Mouse (Mus musculus): Measurements from ENCODE around the gene Gpat3. TPM values are rescaled to one million over a fixed set of nuclear protein-coding genes. Genes with fewer than 3 reads are reported as not detected.

Gene Gpat3
- total RNA-seq, 2 experiments from 2014 or later = 24.4 to 25.2 TPM

DNA sequence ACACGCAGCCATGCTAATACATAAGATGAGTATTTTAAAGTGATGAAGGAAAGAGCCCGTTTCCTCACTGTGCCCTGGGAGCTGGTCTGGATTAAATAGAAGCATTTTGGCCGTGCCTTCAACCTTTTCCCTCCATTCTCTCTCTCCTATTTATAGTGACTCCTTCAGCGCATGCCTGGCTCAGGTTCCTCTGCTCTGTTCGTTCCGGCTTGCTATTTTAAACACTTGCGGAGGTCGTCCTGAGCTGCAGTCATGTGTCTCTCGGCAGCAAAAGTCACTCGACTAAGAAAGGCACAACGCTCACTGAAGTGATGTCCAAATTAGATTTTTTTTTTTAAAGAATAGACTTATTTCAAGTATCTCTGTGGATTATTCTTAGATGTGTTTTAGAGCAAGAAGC lies 64.2 kb downstream of the Gpat3 start:
- intact Hi-C loops (cut with DNase I) = loop anchor here (5.0 to 10.0 kb wide), 2 partner anchors 47 to 365 kb away; no protein-coding TSS in a partner anchor
- peak; percentile 3 for DNase-seq (ENCODE audit: low spot score)

DNA sequence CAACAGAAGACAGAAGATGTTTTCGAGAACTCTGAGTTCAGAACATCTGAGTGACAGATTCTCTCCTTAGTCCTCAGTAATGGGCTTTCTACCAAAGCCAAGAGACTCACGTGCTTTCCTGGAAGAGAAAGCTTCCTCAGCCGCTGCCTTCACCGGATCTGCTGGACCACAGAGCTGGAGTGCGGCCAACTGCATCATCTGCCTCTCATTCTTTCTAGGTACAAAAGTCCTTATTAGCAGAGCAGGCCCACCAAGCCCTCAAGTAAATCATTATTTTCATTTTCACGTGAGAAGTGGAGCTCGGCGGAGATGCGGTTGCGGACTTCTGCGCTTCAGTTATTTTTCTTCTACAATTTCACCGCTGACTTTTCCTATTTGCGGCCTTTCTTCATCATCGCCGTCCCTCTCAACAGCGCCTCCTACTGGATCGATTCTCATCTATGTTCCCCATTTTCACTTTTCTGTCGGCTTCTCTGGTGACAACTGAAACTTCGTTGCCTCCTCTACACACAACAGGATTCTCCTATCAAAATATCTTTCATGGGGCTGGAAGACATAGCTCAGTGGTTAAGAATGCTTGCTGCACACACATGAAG lies 66.1 kb downstream of the Gpat3 start:
- DNase-seq (ENCODE audit: low spot score) = no peak
- intact Hi-C loops (cut with DNase I) = loop anchor here (10.0 kb wide), 1 partner anchor 367 kb away; no protein-coding TSS in a partner anchor

DNA sequence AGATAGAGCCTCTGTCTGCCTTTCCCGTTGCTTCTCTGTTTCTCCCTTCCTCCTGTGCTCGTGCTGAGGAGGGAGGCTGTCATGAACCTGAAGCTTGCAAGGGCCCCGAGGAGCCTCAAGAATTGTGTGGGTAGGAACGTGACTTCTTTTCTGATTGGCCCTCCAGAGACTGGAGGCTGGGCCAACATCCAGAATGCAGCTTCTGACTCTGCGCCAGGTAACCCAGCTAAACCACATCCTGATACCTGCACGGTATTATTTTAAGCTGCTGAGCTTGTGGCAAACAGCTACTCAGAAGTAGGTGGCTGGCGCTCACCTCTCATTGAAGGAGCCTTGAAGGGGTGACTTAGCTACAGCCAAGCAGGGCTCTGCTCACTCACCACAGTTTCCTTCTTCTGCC lies 66.9 kb downstream of the Gpat3 start:
- intact Hi-C loops (cut with DNase I) = loop anchor here (10.0 kb wide), 1 partner anchor 368 kb away; no protein-coding TSS in a partner anchor
- DNase-seq (ENCODE audit: low spot score) = no peak

DNA sequence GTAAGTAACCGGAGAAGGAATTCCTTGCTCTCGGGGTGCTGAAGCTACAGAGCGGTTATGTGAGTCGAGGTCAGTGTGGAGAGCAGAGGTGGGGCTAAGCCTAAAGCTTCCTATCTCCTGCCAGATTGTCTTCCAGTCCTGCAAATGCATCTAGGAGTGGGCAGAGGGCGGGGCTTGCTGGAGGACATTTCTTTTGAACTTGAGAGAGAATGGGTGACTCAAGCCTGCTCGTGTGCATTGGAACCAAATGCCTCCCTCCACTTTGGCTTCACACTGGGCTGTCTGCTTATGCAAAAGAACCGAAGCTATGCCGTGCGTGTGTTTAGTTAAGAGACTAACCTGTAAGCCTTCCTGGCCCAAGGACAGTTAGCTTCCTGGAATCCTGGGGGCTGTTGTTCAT lies 67.8 kb downstream of the Gpat3 start:
- no peak for DNase-seq (ENCODE audit: low spot score)
- intact Hi-C loops (cut with DNase I) = loop anchor here (10.0 kb wide), 1 partner anchor 368 kb away; no protein-coding TSS in a partner anchor

DNA sequence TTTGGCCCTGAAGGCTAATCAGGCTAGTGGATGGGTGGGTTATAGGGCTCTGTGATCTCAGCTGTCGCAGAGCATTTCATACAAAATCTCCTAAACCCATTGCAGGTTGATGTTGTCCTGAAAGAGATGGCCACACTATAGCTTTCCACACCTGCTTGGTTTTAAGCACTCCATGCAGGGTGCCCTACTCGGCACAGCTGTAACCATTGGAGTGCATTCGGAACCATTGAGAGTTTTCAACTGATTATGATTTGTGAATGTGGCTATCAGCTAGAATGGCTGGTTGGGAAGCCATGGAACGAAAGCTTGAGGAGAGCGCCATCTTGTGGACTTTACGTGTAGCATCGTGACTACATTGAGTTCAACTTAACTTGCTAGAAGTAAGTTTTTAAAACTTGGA lies 69.5 kb downstream of the Gpat3 start:
- intact Hi-C loops (cut with DNase I) = loop anchor here (1.0 to 10.0 kb wide), 3 partner anchors 89 to 370 kb away; partner anchors contain the start of gene Coq2
- no peak for DNase-seq (ENCODE audit: low spot score)

DNA sequence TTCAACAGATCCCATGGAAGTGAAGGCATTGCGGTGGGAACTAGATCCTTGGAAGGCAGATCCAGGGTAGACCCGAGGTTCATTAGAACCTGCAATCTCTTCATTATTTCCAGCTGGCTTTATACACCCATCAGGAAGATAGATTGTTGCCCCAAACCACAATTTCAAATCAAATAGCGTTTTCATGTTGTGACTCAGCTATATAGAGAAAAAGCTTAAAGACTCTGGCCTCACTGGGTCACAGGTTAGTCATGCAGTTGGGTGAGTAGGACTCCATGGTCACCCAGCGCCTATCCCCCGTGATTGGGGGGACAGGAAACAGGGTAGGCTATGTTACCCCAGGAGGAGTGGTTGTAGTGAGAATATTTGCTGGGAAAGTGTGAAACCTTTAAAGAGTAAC lies 69.9 kb downstream of the Gpat3 start:
- no peak for DNase-seq (ENCODE audit: low spot score)
- intact Hi-C loops (cut with DNase I) = loop anchor here (1.0 to 10.0 kb wide), 3 partner anchors 89 to 371 kb away; partner anchors contain the start of gene Coq2

DNA sequence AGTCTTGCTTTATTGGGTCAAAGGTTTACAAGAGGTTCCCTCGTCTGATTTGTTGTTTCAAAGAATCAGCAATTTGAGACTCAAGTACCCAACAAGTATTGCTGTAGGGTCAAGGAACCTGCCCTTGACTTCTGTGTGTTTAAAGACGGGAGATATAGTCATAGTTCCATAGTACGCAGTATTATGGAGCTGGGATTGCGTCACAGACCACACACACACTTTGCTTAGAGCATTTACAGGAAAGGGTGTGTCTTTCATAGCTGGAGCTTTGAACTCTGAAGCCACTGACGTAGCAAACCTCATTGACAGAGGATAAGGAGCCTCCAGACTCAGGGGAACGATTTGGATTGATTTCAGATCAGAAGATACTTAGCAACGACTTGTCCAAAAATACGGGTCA lies 70.9 kb downstream of the Gpat3 start:
- intact Hi-C loops (cut with DNase I) = loop anchor here (10.0 kb wide), 1 partner anchor 372 kb away; no protein-coding TSS in a partner anchor
- DNase-seq (ENCODE audit: low spot score) = no peak

DNA sequence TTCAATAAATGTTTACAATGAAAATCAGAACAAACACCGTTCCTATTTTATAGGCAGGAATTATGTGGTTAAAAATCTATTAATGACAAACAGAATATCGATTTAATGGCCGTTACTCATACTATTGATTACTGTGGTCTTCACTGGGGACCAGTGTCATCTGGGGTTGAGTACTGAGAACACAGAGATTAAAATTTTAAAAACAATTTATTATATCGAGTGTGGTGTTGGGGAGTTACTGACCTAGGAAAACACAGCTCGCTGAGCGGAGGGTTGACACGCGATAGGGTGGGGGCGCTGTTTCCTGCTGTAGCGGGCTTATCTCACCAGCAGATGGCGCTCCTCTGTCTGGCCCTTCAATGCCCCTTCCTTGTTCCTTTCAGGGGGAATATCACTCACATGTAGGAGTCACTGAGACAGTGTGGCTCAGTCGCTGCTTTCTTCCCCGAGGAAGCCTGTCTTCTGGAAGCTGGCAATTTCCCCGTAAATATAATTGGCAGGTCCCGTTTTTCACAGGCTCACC lies 71.8 kb downstream of the Gpat3 start:
- no peak for DNase-seq (ENCODE audit: low spot score)
- intact Hi-C loops (cut with DNase I) = loop anchor here (10.0 kb wide), 1 partner anchor 373 kb away; no protein-coding TSS in a partner anchor

DNA sequence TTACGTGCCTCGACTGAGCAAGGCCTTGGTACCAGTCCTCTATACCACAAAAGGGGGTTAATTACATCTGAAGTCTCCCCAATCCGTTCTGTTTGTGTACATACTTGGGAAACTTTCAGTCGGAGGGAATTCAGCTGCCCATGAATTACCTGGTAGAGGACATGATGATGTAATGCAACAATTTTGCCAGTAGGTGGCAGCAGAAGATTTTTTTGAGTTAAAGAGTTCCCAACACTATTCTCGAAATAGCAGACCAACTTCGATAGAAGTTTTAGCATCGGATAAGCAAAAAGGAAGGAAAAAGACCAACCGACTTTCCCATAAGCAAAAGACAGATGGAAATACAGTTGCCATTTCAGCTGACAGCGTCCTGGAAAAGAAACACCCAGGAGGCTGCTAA lies 73.6 kb downstream of the Gpat3 start:
- intact Hi-C loops (cut with DNase I) = loop anchor here (2.0 to 10.0 kb wide), 2 partner anchors 374 to 750 kb away; no protein-coding TSS in a partner anchor
- no peak for DNase-seq (ENCODE audit: low spot score)

DNA sequence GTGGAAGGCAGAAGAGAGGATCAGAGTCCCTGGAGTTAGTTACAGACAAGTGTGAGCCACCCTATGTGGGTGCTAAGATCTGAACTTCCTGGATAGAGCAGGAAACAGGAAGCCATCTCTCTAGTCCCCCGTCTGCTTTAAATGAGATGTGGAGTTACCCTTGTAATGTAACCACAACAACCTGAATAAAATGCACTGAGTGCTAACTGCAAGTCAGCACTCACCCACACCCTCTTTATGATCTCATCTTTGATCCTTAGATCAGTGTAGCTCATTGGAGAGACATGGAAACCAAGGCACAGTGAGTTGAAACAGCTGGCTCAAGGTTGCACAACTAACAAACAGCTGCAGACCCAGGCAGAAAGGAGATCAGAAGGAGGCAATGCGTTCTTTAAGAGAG lies 84.2 kb downstream of the Gpat3 start:
- intact Hi-C loops (cut with DNase I) = no loop called here

DNA sequence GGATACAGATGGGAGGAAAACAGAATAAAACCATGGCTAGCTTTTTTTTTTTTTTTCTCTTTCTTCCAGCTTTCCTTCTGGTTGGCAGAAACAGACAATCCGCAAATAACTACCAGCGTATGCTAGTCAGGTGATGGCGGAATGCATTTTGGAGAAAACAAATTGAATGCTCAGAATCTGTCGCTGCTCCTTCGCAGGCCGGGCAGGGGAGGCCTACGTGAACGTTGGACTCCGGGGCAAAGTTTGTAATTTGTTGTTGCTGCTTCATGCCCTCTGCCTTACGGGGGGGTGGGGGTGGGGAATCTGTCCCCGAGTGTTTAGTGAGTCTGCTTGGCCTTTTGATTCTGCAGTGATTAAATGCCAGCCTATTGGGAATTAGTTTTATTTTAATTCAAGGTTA lies 98.2 kb downstream of the Gpat3 start:
- no peak for DNase-seq (ENCODE audit: low spot score)
- intact Hi-C loops (cut with DNase I) = no loop called here

More for the DNA sequence above, 84.2 kb downstream of the Gpat3 start:
- no peak for DNase-seq (ENCODE audit: low spot score)

DNA sequence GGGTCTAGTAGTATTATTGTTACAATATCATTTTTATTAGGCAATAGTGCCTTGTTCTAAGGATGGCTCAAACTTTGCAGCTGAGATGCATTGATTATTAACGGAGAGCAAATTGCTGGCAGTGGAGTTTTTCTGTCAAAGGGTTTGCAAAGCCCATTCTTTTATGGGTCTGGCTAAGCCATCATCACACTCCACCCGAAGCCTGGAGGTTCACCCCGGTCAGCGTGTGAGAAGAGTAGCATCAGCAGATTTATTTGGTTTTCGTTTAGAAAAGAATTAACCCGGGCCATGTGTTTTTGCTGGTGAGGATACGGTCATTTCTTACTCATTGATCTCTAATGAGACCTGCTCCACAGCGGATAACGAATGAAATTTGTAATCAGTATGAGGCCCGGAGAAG lies 99.8 kb downstream of the Gpat3 start:
- intact Hi-C loops (cut with DNase I) = no loop called here
- DNase-seq (ENCODE audit: low spot score) = no peak

Other genes starting within 250 kb of the Gpat3 start
- gene Coq2, start 170.6 kb upstream of the Gpat3 start, total RNA-seq (2021) = 10 to 100 TPM; 87.9 to 88.9 TPM
- 1 to 10 TPM in 1 of 2 experiments, under 1 TPM in 1; 0.89 to 1.0 TPM for gene Hpse, start 126.0 kb upstream of the Gpat3 start, total RNA-seq (2021)
- 1 to 10 TPM; 2.4 to 5.5 TPM for gene Helq, start 47.1 kb upstream of the Gpat3 start, total RNA-seq (2021)
- 10 to 100 TPM; 73.2 to 85.1 TPM for gene Mrps18c, start 47.1 kb upstream of the Gpat3 start, total RNA-seq (2021)
- 10 to 100 TPM in 1 of 2 experiments, 1 to 10 TPM in 1; 9.9 to 10.1 TPM for gene Abraxas1, start 24.7 kb upstream of the Gpat3 start, total RNA-seq (2021)